Mouse (Mus musculus) liver, embryonic 14.5 days (tissue): ENCODE data around the gene Sgtb.

ENCODE experiments used
- CTCF ChIP-seq: IDR thresholded peaks from 2 replicates; pipeline ENCODE4 v1.5.1; 2016; ENCODE audit warnings: antibody characterized with exemption, low read depth, control low read depth
- EP300 ChIP-seq: IDR thresholded peaks from 2 replicates; pipeline ENCODE4 v1.6.1; 2016; ENCODE audit warnings: antibody characterized with exemption, low read depth

DNA sequence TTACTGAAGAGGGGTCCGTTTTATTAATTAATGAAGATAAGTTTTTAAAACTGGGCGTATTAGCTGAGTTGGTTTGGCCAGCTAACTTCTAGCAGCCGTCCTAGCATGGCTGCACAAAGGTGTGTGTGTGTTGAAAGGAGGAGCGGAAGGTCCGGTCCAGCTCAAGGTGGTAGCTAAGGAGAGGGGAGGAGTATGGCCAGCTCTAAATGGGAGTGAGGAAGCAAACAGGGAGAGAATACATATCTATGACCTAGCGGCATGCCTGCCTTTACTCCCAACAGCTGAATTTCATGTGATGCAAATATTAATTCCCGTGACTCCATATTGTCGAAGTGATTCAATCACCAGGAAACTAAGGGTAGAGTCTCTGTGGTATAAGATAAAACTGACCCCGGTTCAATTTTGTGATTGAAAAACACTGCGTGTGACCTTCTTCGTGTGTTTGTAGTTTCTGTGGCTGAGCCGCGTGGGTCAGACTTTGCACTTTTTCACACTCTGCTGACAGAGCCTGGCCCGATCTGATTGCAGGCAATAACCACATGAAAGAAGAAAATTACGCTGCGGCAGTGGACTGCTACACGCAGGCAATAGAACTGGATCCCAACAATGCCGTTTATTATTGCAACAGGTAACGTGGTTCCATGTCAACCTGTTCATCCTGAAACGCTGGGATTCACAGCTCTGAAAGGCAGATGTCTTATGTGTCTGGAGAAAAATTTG lies 14.3 kb downstream of the Sgtb start:
- TF ChIP-seq EP300 (no peak), CTCF (no peak)
